Mouse (Mus musculus): ENCODE data around the gene Odf3l1. TPM values are rescaled to one million over a fixed set of nuclear protein-coding genes. Genes with fewer than 3 reads are reported as not detected.

Odf3l1 gene
- polyA plus RNA-seq, 1 experiment from 2014 or later: not detected

DNA sequence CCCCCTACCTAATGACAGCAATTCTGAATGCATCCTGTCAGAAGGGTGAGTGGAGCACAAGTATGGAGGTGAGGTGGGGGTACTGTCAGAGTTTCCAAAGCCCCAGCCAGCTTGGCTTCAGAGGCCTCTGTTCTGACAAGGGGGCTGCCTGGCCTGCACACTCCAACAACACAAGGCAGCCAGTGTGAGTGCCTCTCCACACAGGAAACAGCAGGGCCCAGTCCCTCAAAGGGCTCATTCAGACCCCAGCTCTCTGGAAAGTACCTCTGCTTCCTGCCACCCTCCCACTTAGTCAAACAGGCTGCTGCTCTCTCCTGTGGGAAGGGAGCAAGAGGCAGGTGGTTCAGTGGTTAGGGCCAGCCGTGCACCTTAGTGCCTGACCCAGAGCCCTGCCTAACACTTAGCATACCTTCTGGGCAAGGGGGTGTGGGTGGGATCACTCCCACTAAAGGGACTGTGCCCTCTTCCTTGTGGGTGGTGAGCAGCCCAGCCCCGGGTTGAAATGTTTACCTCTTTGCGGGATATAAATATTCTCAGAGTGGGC, 17.1 kb upstream of the Odf3l1 start:
- Histone ChIP-seq H3K9me3 (replicated peaks) (no peaks in the 10 kb centered on the region), H3K27ac (no peak overlapping the region), H3K4me2 (no peak overlapping the region), H3K4me3 (replicated peaks) (no peak overlapping the region), H3K9ac (no peak overlapping the region), H3K36me3 (no peaks in the 10 kb centered on the region), H3K4me1 (replicated peaks) (no peaks in the 10 kb centered on the region; the same call in 1 of the 2 replicates), H3K27me3 (no peaks in the 10 kb centered on the region)
- no peak for DNase-seq
- 70% methylated on average over 3 of the region's 3 CpGs for WGBS (ENCODE audit: insufficient replicate concordance)
- no peak for ATAC-seq (ENCODE audit: low read depth)

DNA sequence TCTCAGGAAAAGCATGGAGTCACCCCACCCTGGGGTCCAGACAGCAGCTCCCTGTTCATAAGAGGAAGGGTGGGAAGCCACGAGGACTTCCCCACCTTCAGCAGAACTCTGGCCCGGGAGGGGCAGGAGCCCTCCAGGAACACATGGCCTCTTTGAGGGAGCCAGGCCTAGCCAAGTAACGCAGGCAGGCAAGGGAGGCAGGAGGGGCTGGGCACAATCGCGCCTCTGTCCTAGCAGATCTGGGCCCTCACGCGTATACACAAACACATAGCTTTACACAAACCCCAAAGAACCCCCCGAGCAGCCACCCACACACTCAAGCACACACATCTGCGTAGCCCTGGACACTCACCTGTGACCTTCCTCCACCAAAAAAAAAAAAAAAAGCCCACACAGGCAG, 16.3 kb upstream of the Odf3l1 start:
- H3K27me3 ChIP-seq: no peaks in the 10 kb centered on the region
- H3K4me3 ChIP-seq (replicated peaks): no peak overlapping the region
- H3K4me1 ChIP-seq (replicated peaks): no peaks in the 10 kb centered on the region; the same call in 1 of the 2 replicates
- DNase-seq: no peak
- WGBS (ENCODE audit: insufficient replicate concordance): 61% methylated on average over 9 of the region's 9 CpGs
- no peak for ATAC-seq (ENCODE audit: low read depth)
- H3K9ac ChIP-seq: no peak overlapping the region
- H3K4me2 ChIP-seq: no peak overlapping the region
- no peak overlapping the region for H3K27ac ChIP-seq
- H3K36me3 ChIP-seq: no peaks in the 10 kb centered on the region
- no peaks in the 10 kb centered on the region for H3K9me3 ChIP-seq (replicated peaks)

DNA sequence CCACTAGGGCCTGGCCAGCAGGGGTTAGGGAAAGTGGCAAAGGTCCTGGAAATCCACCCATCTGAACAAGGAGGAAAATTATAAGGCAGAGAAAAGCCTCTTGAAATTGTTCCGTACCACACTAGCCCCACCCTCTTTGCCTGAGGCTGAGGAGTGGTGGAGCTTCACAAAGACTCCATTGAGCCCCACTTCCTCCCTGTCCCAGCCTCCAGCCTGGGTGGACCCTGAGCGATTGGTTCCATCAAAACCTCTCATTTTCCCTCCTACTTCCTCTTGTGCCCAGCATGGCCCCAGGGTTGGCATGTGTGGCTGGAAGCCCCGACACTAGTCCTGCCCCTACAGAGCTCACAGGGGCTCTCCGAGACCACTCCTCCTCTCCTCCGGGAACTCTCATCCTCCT, 12.8 kb upstream of the Odf3l1 start:
- H3K4me1 ChIP-seq (replicated peaks): no peaks in the 10 kb centered on the region; the same call in 1 of the 2 replicates
- no peak for ATAC-seq (ENCODE audit: low read depth)
- 60% methylated on average over 5 of the region's 5 CpGs for WGBS (ENCODE audit: insufficient replicate concordance)

DNA sequence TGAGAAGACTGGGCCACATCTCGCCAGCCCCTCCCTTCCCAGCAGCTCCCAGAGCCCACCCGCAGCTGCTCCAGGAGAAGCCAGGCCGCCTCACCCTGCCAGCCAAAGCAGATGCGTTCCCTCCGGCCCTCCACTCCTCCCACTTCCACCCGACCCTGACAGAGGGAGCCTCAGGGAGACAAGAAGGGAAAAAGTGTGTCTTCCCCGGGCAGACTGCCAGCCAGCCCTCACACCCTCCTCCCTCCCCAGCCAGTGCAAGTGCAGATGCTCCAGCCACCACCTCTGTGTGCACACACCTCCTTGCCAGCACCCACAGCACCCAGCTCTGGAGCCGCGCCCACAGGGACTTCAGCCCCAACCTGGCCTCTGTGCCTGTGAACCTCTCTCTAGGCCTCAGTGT, 12.3 kb upstream of the Odf3l1 start:
- ATAC-seq (ENCODE audit: low read depth) (no peak), DNase-seq (no peak)
- H3K27ac ChIP-seq: no peak overlapping the region
- no peaks in the 10 kb centered on the region for H3K27me3 ChIP-seq
- H3K4me2 ChIP-seq: no peak overlapping the region
- WGBS (ENCODE audit: insufficient replicate concordance): 59% methylated on average over 9 of the region's 9 CpGs
- H3K4me1 ChIP-seq (replicated peaks): no peaks in the 10 kb centered on the region; the same call in 1 of the 2 replicates
- H3K9ac ChIP-seq: no peak overlapping the region
- H3K36me3 ChIP-seq: no peaks in the 10 kb centered on the region
- H3K9me3 ChIP-seq (replicated peaks): no peaks in the 10 kb centered on the region
- H3K4me3 ChIP-seq (replicated peaks): no peak overlapping the region

More for the DNA sequence above, 12.8 kb upstream of the Odf3l1 start:
- no peak for DNase-seq
- Histone ChIP-seq H3K9ac (no peak overlapping the region), H3K4me2 (no peak overlapping the region), H3K27me3 (no peaks in the 10 kb centered on the region), H3K27ac (no peak overlapping the region), H3K4me3 (replicated peaks) (no peak overlapping the region), H3K9me3 (replicated peaks) (no peaks in the 10 kb centered on the region), H3K36me3 (no peaks in the 10 kb centered on the region)

DNA sequence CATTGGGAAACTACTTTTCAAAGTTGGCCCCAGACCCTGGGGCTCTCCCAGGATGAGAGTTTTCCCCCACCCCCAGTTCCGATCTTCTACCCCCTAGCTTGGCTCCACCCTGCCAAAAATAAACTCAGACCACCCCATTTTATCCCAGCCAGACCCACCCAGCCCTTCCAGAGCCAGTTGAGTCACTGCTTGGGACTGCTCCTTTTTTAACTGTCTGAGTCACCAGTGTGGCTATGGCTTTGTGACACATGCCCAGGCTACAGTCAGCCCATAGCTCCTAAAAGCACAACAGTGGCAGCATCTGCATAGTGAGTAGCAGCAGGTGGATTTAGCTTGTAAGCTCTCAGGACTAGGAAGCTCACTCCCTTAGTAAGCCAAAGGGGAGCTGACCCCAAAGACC, 8.6 kb upstream of the Odf3l1 start:
- H3K4me3 ChIP-seq (replicated peaks): no peak overlapping the region
- DNase-seq: no peak
- H3K4me1 ChIP-seq (replicated peaks): no peaks in the 10 kb centered on the region; the same call in 1 of the 2 replicates
- no peaks in the 10 kb centered on the region for H3K9me3 ChIP-seq (replicated peaks)
- no peak for ATAC-seq (ENCODE audit: low read depth)
- H3K9ac ChIP-seq: no peak overlapping the region
- 47% methylated on average over 1 of the region's 1 CpGs for WGBS (ENCODE audit: insufficient replicate concordance)
- no peaks in the 10 kb centered on the region for H3K27me3 ChIP-seq
- H3K4me2 ChIP-seq: no peak overlapping the region
- no peak overlapping the region for H3K27ac ChIP-seq
- no peaks in the 10 kb centered on the region for H3K36me3 ChIP-seq

DNA sequence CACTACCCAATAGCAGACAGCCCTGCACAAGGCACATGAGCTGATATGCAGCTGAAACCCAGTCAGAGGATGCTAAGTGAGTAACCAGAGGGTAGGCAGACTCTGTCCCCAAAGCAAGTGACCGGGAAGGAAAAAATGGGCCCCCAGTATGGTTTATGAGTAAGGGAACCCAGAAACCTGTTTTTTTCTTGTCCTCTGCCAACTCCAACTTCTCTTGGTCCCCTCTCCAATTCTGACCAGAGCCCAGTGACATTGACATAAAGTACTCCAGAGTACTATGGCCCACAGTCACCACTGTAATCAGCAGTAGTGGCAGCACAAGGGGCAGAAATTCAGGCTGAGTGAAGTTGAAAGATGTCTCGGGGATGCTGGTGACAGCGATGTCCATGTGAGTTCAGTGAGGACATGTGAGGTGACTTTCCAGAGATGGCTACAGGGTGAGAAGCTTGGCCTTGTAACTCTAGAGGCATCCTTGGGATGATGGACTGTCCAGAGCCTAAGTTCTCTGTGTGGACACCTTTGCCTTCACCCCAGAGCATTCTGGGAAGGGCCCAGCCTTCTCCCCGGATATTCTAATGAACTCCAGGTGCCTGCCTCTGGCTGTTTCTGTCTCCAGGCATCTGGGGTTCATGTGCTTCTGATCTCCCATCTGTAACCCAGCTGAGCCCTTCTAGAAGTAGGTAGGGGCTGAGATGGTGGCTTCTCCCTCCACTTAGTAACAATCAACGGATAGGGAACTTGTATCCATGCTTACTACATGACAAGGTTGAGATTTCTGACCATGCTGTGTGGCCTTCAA, 7.8 kb upstream of the Odf3l1 start:
- whole genome bisulfite sequencing (ENCODE audit: insufficient replicate concordance): 78% methylated on average over 5 of the region's 5 CpGs
- ATAC-seq (ENCODE audit: low read depth) (no peak), DNase-seq (no peak)
- Histone ChIP-seq H3K36me3 (no peaks in the 10 kb centered on the region), H3K27me3 (no peaks in the 10 kb centered on the region), H3K9ac (no peak overlapping the region), H3K4me3 (replicated peaks) (no peak overlapping the region), H3K4me2 (no peak overlapping the region), H3K4me1 (replicated peaks) (no peaks in the 10 kb centered on the region; the same call in 1 of the 2 replicates), H3K9me3 (replicated peaks) (no peaks in the 10 kb centered on the region), H3K27ac (no peak overlapping the region)

DNA sequence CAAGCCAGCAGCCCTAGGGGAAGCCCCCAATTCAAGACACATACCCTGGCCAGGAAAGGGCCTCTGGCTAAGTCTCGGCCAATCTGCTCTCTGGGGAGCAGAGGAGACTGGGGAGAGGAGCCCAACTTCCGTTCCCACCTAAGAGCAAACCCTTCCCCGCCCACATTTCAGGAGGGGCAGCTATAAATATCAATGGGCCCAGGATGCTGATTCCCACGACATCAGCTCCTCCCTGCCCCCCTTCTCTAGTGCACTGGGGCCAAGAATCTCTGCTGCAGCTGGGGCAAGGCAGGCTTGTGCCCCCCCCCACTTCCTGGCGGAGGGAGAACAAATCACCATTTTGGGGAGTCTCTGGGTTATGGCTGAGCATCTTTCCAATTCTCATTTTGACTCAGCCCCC, 6.7 kb upstream of the Odf3l1 start:
- Histone ChIP-seq H3K27ac (no peak overlapping the region), H3K36me3 (no peaks in the 10 kb centered on the region), H3K9ac (no peak overlapping the region), H3K27me3 (peaks cover 4% of the 10 kb centered on the region; the same call in 1 of the 2 replicates), H3K4me2 (no peak overlapping the region), H3K4me3 (replicated peaks) (no peak overlapping the region), H3K9me3 (replicated peaks) (no peaks in the 10 kb centered on the region), H3K4me1 (replicated peaks) (no peaks in the 10 kb centered on the region; the same call in 1 of the 2 replicates)
- ATAC-seq (ENCODE audit: low read depth) (no peak), DNase-seq (no peak)
- WGBS (ENCODE audit: insufficient replicate concordance): 36% methylated on average over 5 of the region's 5 CpGs

DNA sequence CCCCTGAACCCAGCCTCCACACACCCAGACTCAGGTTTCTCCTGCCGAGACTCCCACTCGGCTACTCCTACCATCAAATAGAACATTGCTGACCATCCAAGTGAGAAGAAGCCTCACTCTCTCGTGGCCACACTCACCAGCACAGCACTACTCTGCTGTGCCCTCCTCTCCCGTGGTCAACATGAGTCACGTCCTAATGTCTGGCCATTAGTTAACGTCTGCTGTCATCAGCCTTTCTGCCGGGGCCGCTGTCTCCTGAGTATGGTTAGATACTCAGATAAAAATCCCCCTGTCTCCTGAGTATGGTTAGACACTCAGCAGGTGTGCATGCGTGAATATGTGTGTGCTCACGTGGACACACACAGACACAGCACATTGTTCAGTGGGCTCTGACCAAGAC, 6.3 kb upstream of the Odf3l1 start:
- H3K9ac ChIP-seq: no peak overlapping the region
- no peak overlapping the region for H3K4me2 ChIP-seq
- no peaks in the 10 kb centered on the region for H3K9me3 ChIP-seq (replicated peaks)
- no peak overlapping the region for H3K4me3 ChIP-seq (replicated peaks)
- 34% methylated on average over 10 of the region's 10 CpGs for WGBS (ENCODE audit: insufficient replicate concordance)
- H3K27ac ChIP-seq: no peak overlapping the region
- peaks cover 8% of the 10 kb centered on the region for H3K27me3 ChIP-seq
- no peaks in the 10 kb centered on the region; the same call in 1 of the 2 replicates for H3K4me1 ChIP-seq (replicated peaks)
- no peak for DNase-seq
- ATAC-seq (ENCODE audit: low read depth): no peak
- H3K36me3 ChIP-seq: no peaks in the 10 kb centered on the region

DNA sequence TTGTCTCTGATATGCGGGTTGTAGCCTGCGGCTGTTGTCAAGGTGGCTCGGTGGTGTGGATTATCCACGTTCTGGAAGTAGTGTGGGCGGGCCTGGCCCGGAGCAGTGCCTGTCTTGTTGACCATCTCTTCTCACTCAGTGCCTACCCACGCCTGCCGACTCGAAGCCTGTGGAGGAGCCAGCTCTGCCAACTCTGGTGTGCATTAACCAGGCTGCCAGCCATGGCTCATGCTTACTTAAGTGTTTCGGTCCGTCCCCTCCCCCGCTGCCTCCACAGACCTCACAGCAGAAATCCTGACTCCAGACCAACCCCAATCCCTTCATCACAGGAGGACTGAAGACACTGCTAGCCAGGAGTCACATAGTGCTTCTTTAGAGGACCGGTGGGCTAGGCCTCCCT, 5.1 kb upstream of the Odf3l1 start:
- no peaks in the 10 kb centered on the region for H3K36me3 ChIP-seq
- H3K9me3 ChIP-seq (replicated peaks): no peaks in the 10 kb centered on the region
- H3K27me3 ChIP-seq: peaks cover 21% of the 10 kb centered on the region
- H3K4me2 ChIP-seq: no peak overlapping the region
- no peak for ATAC-seq (ENCODE audit: low read depth)
- peaks cover 6% of the 10 kb centered on the region; the same call in 1 of the 2 replicates for H3K4me1 ChIP-seq (replicated peaks)
- DNase-seq: no peak
- no peak overlapping the region for H3K4me3 ChIP-seq (replicated peaks)
- no peak overlapping the region for H3K9ac ChIP-seq
- no peak overlapping the region for H3K27ac ChIP-seq
- WGBS (ENCODE audit: insufficient replicate concordance): 66% methylated on average over 13 of the region's 13 CpGs

DNA sequence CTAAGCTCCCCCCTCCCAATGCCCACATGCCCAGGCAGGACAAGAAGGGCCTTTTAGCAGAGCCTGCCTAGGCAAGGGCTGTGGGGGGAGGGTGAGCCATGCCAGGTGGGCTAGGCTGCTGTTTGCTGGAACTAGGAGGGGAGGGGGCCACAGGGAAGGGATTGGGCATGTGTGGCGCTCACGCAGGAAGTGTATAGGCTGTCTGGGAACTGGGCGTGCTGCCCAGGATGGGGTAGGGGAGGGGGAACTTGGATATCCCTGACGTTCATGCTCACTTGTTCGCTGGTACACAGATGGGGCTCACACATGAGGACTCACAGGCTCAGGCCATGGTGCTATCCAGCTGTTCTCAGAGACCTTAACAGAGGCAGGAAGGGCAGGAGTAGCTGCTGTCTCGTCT, 3.8 kb upstream of the Odf3l1 start:
- 41% methylated on average over 6 of the region's 6 CpGs for WGBS (ENCODE audit: insufficient replicate concordance)
- H3K27ac ChIP-seq: no peak overlapping the region
- no peak overlapping the region for H3K9ac ChIP-seq
- H3K4me1 ChIP-seq (replicated peaks): peaks cover 13% of the 10 kb centered on the region; the same call in 1 of the 2 replicates
- no peak overlapping the region for H3K4me3 ChIP-seq (replicated peaks)
- ATAC-seq (ENCODE audit: low read depth): no peak
- H3K36me3 ChIP-seq: no peaks in the 10 kb centered on the region
- no peaks in the 10 kb centered on the region for H3K9me3 ChIP-seq (replicated peaks)
- no peak overlapping the region for H3K4me2 ChIP-seq
- H3K27me3 ChIP-seq: peaks cover 33% of the 10 kb centered on the region
- no peak for DNase-seq

DNA sequence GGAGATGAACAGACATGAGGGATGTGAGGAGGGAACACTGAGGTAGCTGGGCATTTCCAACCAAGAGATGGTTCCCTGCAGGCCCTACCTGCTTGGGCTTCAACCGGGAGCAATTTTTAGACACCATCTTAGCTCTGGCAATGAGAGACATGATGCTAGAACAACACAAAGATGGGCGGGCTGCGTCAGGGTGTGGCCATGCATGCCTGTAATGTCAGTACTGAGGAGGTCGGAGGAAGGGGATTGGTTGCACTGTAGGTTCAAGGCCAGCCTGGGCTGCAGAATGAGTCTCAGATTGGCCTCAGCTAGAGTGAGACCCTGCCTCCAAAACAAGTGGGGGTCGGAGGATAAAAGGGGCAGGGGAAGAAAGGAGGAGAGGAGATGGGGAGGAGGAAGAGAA, 2.0 kb upstream of the Odf3l1 start:
- DNase-seq (no peak), ATAC-seq (ENCODE audit: low read depth) (no peak)
- H3K4me3 ChIP-seq (replicated peaks): no peak overlapping the region
- peaks cover 39% of the 10 kb centered on the region for H3K27me3 ChIP-seq
- no peaks in the 10 kb centered on the region for H3K36me3 ChIP-seq
- H3K9ac ChIP-seq: no peak overlapping the region
- H3K4me2 ChIP-seq: no peak overlapping the region
- no peaks in the 10 kb centered on the region for H3K9me3 ChIP-seq (replicated peaks)
- H3K27ac ChIP-seq: no peak overlapping the region
- WGBS (ENCODE audit: insufficient replicate concordance): 61% methylated on average over 5 of the region's 5 CpGs
- H3K4me1 ChIP-seq (replicated peaks): peaks cover 13% of the 10 kb centered on the region; the same call in 1 of the 2 replicates

All from liver, embryonic 13.5 days (tissue).